Mouse (Mus musculus) spleen, adult 2 months (tissue): ENCODE results near the gene Gm10100.
"Not testable (repeated sequence)": the region's sequence is repeated elsewhere in the genome, so short reads cannot be mapped to it uniquely, and the experiment has no call there.

Experiments used
- CTCF ChIP-seq: fragments of 200-500 bp; IDR thresholded peaks from 2 replicates; pipeline ENCODE4 v1.5.1; 2011; ENCODE audit warnings: mild to moderate bottlenecking, inconsistent platforms; ENCODE audit not compliant: insufficient read depth, insufficient read length, insufficient replicate concordance; ENCODE audit errors: extremely low read depth
- POLR2A ChIP-seq: fragments of 200-500 bp; IDR thresholded peaks from 2 replicates; pipeline ENCODE4 v1.6.1; 2011; ENCODE audit warnings: low read depth, low read length, inconsistent platforms

DNA sequence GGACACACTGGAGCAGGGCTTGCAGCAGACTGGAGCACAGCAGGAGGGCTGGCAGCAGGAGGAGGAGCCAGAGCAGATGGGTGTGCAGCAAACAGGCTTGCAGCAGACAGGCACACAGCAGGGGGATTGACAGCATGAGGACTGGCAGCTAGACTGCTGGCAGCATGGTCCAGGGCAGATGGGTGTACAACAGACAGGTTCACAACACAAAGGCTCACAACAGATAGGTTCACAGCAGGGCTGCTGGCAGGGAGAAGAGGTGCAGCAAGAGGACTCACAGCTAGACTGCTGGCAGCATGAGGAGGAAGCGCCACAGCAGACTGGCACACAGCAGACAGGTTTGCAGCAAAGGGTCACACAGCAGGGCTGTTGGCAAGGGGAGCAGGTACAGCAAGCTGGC is 24.4 kb downstream of the Gm10100 start:
- not testable (repeated sequence) for TF ChIP-seq POLR2A, CTCF
